Comparison of ENCODE assay signal across 9 mouse cellular contexts in the genomic region with DNA sequence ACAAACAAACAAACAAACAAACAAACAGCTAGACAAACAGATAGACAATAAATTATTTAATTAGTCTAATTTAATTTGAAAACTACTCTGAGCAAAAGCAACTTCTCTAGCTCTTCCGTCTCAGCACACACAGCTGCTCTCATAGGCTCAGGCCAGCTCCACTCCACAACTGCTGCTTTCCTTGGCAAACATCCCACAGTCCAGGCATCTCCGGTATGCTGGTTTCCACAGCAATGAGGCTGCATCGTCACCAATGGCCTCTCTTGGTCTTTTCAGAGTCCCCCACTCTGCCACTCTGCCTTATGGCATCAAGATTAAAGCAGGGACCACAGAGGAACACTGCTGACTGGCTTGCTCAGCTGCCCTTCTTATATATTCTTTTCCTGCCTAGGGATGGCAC. TPM values are rescaled to one million over a fixed set of nuclear protein-coding genes. Genes with fewer than 3 reads are reported as not detected.
DNase-seq lines count a peak whose midpoint lies in the region; ATAC-seq and TF ChIP-seq lines count a peak whose summit lies in the region.
"Had no signal": no experiment of that assay in that cellular context is flagged by ENCODE, and none has a peak within 500 bp of the region (broad histone marks: within the 10 kb centered on the region; RNA-seq: fewer than 3 reads in every experiment).

No protein-coding gene starts in this region.

- ATAC-seq in stomach, postnatal 0 days (ENCODE audit: low FRiP score, low TSS enrichment), result 0 out of 2 replicates have a peak, but pooled peaks have one; percentile 55
- no peak for ATAC-seq in erythroid progenitor cell, adult 5-6 weeks (replicated peaks; ENCODE audit: low FRiP score, poor library complexity, severe bottlenecking)

- H3K4me3 ChIP-seq in stomach, postnatal 0 days (ENCODE audit: low read depth, low read length), result no peak overlapping the region
- H3K4me3 ChIP-seq: forebrain, embryonic 12.5 days had no signal

- H3K9ac ChIP-seq in stomach, postnatal 0 days (ENCODE audit: low read length), result no peak overlapping the region
- H3K9ac ChIP-seq: forebrain, embryonic 12.5 days had no signal

- TF ChIP-seq CTCF in stomach, postnatal 0 days (IDR thresholded peaks at IDR 0.05; ENCODE audit: low read depth), result no peak

- TF ChIP-seq EP300 in stomach, postnatal 0 days (optimal IDR thresholded peaks at IDR 0.05), result no peak

- H3K4me2 ChIP-seq in stomach, postnatal 0 days (replicated peaks; ENCODE audit: low read depth), result no peak overlapping the region
- H3K4me2 ChIP-seq: forebrain, embryonic 12.5 days had no signal

- no peaks in the 10 kb centered on the region for H3K36me3 ChIP-seq in stomach, postnatal 0 days (ENCODE audit: control insufficient read depth, insufficient read depth, low read length)
- H3K36me3 ChIP-seq: forebrain, embryonic 12.5 days had no signal

- no peaks in the 10 kb centered on the region for H3K4me1 ChIP-seq in stomach, postnatal 0 days (replicated peaks; ENCODE audit: control insufficient read depth, insufficient read depth)
- H3K4me1 ChIP-seq: forebrain, embryonic 12.5 days had no signal

- H3K9me3 ChIP-seq in stomach, postnatal 0 days (ENCODE audit: control insufficient read depth, low read length), result no peaks in the 10 kb centered on the region
- H3K9me3 ChIP-seq: forebrain, embryonic 12.5 days had no signal

- 32% methylated on average over 3 of the region's 3 CpGs for WGBS in stomach, postnatal 0 days

- no peak overlapping the region for H3K27ac ChIP-seq in stomach, postnatal 0 days (replicated peaks)
- H3K27ac ChIP-seq: forebrain, embryonic 12.5 days had no signal

- peak; percentile 34 for DNase-seq in adrenal gland, postnatal 14 days
- no peak for DNase-seq in adrenal gland, adult 2 months
- peak; percentile 39 for DNase-seq in testis, postnatal 10 days (ENCODE audit: low spot score)
- no peak for DNase-seq in testis, postnatal 14 days (ENCODE audit: low spot score)
- DNase-seq in kidney, postnatal 14 days, result peak; percentile 89
- DNase-seq in stomach, postnatal 0 days (ENCODE audit: low spot score), result no peak
- DNase-seq in cerebellum, postnatal 14 days, result no peak

- H3K27me3 ChIP-seq in stomach, postnatal 0 days (ENCODE audit: control insufficient read depth, insufficient read depth, low read length), result no peaks in the 10 kb centered on the region

RNA-seq across cellular contexts. Expression of a gene that starts 18.4 kb away (rescaled TPM):
- 53.8 and 63.2 TPM in 2 replicates for total RNA-seq in adrenal gland, postnatal 14 days (2021)
- total RNA-seq in adrenal gland, adult 2 months (2021), result 10 to 100 TPM; 40.0 to 48.8 TPM
- 60.8 and 83.2 TPM in 2 replicates for polyA plus RNA-seq in adrenal gland, adult 2 months (2012; rRNA removed)
- 51.5 and 61.6 TPM in 2 replicates for polyA plus RNA-seq in stomach, postnatal 0 days (2015; fragmentation: Nextera tagmentation; extraction: Ambion mirVana)
- total RNA-seq in erythroid progenitor cell, adult 5-6 weeks (2015; ENCODE audit: low replicate concordance), result 21.8 and 33.2 TPM in 2 replicates
- total RNA-seq in erythroid progenitor cell, adult 5-6 weeks (2017; ENCODE audit: low replicate concordance), result 3.0 and 5.9 TPM in 2 replicates

RNA-seq across cellular contexts. Expression of a gene that starts 37.8 kb away (rescaled TPM):
- 2.6 and 5.9 TPM in 2 replicates for total RNA-seq in adrenal gland, postnatal 14 days (2021)
- total RNA-seq in adrenal gland, adult 2 months (2021), result 1 to 10 TPM; 3.6 to 3.8 TPM
- polyA plus RNA-seq in adrenal gland, adult 2 months (2012; rRNA removed), result 2.2 and 2.9 TPM in 2 replicates
- 1.3 and 1.4 TPM in 2 replicates for polyA plus RNA-seq in stomach, postnatal 0 days (2015; fragmentation: Nextera tagmentation; extraction: Ambion mirVana)
- 14.4 and 17.2 TPM in 2 replicates for total RNA-seq in erythroid progenitor cell, adult 5-6 weeks (2015; ENCODE audit: low replicate concordance)
- total RNA-seq in erythroid progenitor cell, adult 5-6 weeks (2017; ENCODE audit: low replicate concordance), result 11.9 and 16.9 TPM in 2 replicates

RNA-seq across cellular contexts. Expression of a gene that starts 51.7 kb away (rescaled TPM):
- 95.0 and 99.4 TPM in 2 replicates for total RNA-seq in adrenal gland, postnatal 14 days (2021)
- total RNA-seq in adrenal gland, adult 2 months (2021), result 100 to 1,000 TPM; 123 to 167 TPM
- polyA plus RNA-seq in adrenal gland, adult 2 months (2012; rRNA removed), result 128 and 179 TPM in 2 replicates
- 39.9 and 44.8 TPM in 2 replicates for polyA plus RNA-seq in stomach, postnatal 0 days (2015; fragmentation: Nextera tagmentation; extraction: Ambion mirVana)
- total RNA-seq in erythroid progenitor cell, adult 5-6 weeks (2015; ENCODE audit: low replicate concordance), result 12.6 and 16.9 TPM in 2 replicates
- total RNA-seq in erythroid progenitor cell, adult 5-6 weeks (2017; ENCODE audit: low replicate concordance), result 12.3 and 31.9 TPM in 2 replicates

Comparison
In these comparisons a context has a peak if more than half of its experiments do, and no peak if none do; other contexts are left out.
1. DNase-seq: peak in adrenal gland, postnatal 14 days (single experiment), testis, postnatal 10 days (single experiment) and kidney, postnatal 14 days (single experiment); none in adrenal gland, adult 2 months (single experiment), testis, postnatal 14 days (single experiment), stomach, postnatal 0 days (single experiment) and cerebellum, postnatal 14 days (0 of 2).